Mouse (Mus musculus) kidney, adult 11 months (tissue): ENCODE measurements around the gene Slc25a45.

ENCODE experiments used
- DNase-seq: peaks from one replicate; pipeline ENCODE4 v3.0.0; 2022

The Slc25a45 gene

GRCm38 (mm10) chr19:5840890-5841388, 36.7 kb upstream of the Slc25a45 start:
- no peak for DNase-seq

- peak; percentile 56 for DNase-seq
Measured at GRCm38 (mm10) chr19:5841389-5841946, 36.1 kb upstream of the Slc25a45 start.

GRCm38 (mm10) chr19:5841999-5842784, 35.4 kb upstream of the Slc25a45 start:
- no peak for DNase-seq

GRCm38 (mm10) chr19:5842785-5843730, 34.5 kb upstream of the Slc25a45 start:
- DNase-seq: peak; percentile 53

GRCm38 (mm10) chr19:5843781-5844691, 33.6 kb upstream of the Slc25a45 start:
- DNase-seq: peak; percentile 49

GRCm38 (mm10) chr19:5844831-5845318, 32.7 kb upstream of the Slc25a45 start:
- no peak for DNase-seq

- DNase-seq: peak; percentile 98
Measured at GRCm38 (mm10) chr19:5845319-5846135, 32.1 kb upstream of the Slc25a45 start.

- DNase-seq: peak; percentile 45
Measured at GRCm38 (mm10) chr19:5846154-5846553, 31.5 kb upstream of the Slc25a45 start.

GRCm38 (mm10) chr19:5846557-5847305, 30.9 kb upstream of the Slc25a45 start:
- peak; percentile 93 for DNase-seq

GRCm38 (mm10) chr19:5847306-5847796, 30.3 kb upstream of the Slc25a45 start:
- peak; percentile 86 for DNase-seq

GRCm38 (mm10) chr19:5848032-5848825, 29.4 kb upstream of the Slc25a45 start:
- DNase-seq: peak; percentile 80

GRCm38 (mm10) chr19:5848826-5849672, 28.6 kb upstream of the Slc25a45 start:
- peak; percentile 71 for DNase-seq

- DNase-seq: peak; percentile 94
Measured at GRCm38 (mm10) chr19:5849843-5850527, 27.6 kb upstream of the Slc25a45 start.

GRCm38 (mm10) chr19:5850860-5851259, 26.7 kb upstream of the Slc25a45 start:
- DNase-seq: no peak

GRCm38 (mm10) chr19:5851481-5851971, 26.1 kb upstream of the Slc25a45 start:
- DNase-seq: no peak

GRCm38 (mm10) chr19:5852035-5852722, 25.4 kb upstream of the Slc25a45 start:
- DNase-seq: no peak

- no peak for DNase-seq
Measured at GRCm38 (mm10) chr19:5856604-5857003, 21.0 kb upstream of the Slc25a45 start.
